ENCODE assay signal across 20 mouse cellular contexts in genomic region chr17:94654634-94655033, GRCm38 (mm10).
A peak's percentile ranks its signal among the peaks of the same experiment; 100 is the strongest.
DNase-seq lines count a peak whose midpoint lies in the region; ATAC-seq and TF ChIP-seq lines count a peak whose summit lies in the region.
"Had no signal": no experiment of that assay in that cellular context is flagged by ENCODE, and none has a peak within 500 bp of the region (broad histone marks: within the 10 kb centered on the region; RNA-seq: fewer than 3 reads in every experiment).

No protein-coding gene starts in this region.

- H3K9ac ChIP-seq in lung, embryonic 14.5 days = no peak overlapping the region
- H3K9ac ChIP-seq in lung, embryonic 16.5 days (ENCODE audit: low read length) = no peak overlapping the region
- no peak overlapping the region for H3K9ac ChIP-seq in lung, postnatal 0 days (replicated peaks; ENCODE audit: low read depth)

- no peaks in the 10 kb centered on the region for H3K27me3 ChIP-seq in lung, embryonic 14.5 days (ENCODE audit: insufficient read depth, low read length)
- no peaks in the 10 kb centered on the region for H3K27me3 ChIP-seq in lung, embryonic 16.5 days (ENCODE audit: control insufficient read depth, insufficient read depth, low read depth, low read length)
- no peaks in the 10 kb centered on the region for H3K27me3 ChIP-seq in lung, postnatal 0 days (replicated peaks; ENCODE audit: insufficient read depth, low read length)

- no peak for TF ChIP-seq EP300 in lung, postnatal 0 days (IDR thresholded peaks at IDR 0.05)

- no peak overlapping the region for H3K4me3 ChIP-seq in lung, embryonic 14.5 days (ENCODE audit: low read depth, low read length)
- H3K4me3 ChIP-seq in lung, embryonic 16.5 days (ENCODE audit: low read length) = no peak overlapping the region
- H3K4me3 ChIP-seq in lung, postnatal 0 days (ENCODE audit: low read depth, low read length) = no peak overlapping the region
- H3K4me3 ChIP-seq in lung, adult 2 months (replicated peaks; ENCODE audit: extremely low read depth, low read depth, low read length) = no peak overlapping the region

- no peak overlapping the region for H3K4me2 ChIP-seq in lung, embryonic 14.5 days
- no peak overlapping the region for H3K4me2 ChIP-seq in lung, embryonic 16.5 days (ENCODE audit: low read depth, low read length)
- no peak overlapping the region for H3K4me2 ChIP-seq in lung, postnatal 0 days (replicated peaks; ENCODE audit: low read depth, low read length)

- DNase-seq in lung, embryonic 14.5 days = no peak
- no peak for DNase-seq in lung, postnatal 36 days
- DNase-seq in lung, postnatal 25 days (ENCODE audit: low spot score) = no peak
- DNase-seq in lung, postnatal 0 days (ENCODE audit: low spot score) = no peak
- DNase-seq in lung, adult 2 months = no peak
- DNase-seq: adrenal gland, adult 2 months; adrenal gland, adult 8-10 months; adrenal gland, postnatal 10 days; adrenal gland, postnatal 14 days; adrenal gland, postnatal 25 days; adrenal gland, postnatal 36 days; B cell, adult 2 months; cerebellum, adult 11 months; cerebellum, adult 11-12 months; cerebellum, adult 18-20 months had no signal

- no peaks in the 10 kb centered on the region for H3K36me3 ChIP-seq in lung, embryonic 14.5 days (ENCODE audit: insufficient read depth)
- no peaks in the 10 kb centered on the region for H3K36me3 ChIP-seq in lung, embryonic 16.5 days (ENCODE audit: control insufficient read depth, insufficient read depth, low read length)
- H3K36me3 ChIP-seq in lung, postnatal 0 days (ENCODE audit: insufficient read depth, low read length) = no peaks in the 10 kb centered on the region
- H3K36me3 ChIP-seq: G1E had no signal

- TF ChIP-seq CTCF in lung, embryonic 14.5 days (IDR thresholded peaks at IDR 0.05; ENCODE audit: low read depth) = no peak
- no peak for TF ChIP-seq CTCF in lung, postnatal 0 days (IDR thresholded peaks at IDR 0.05)
- no peak for TF ChIP-seq CTCF in lung, adult 2 months (IDR thresholded peaks at IDR 0.05; ENCODE audit: insufficient read depth, low read length)

- 68% methylated on average over 5 of the region's 5 CpGs for WGBS in lung, embryonic 14.5 days
- 68% methylated on average over 5 of the region's 5 CpGs for WGBS in lung, embryonic 16.5 days
- 69% methylated on average over 5 of the region's 5 CpGs for WGBS in lung, postnatal 0 days
- 62% methylated on average over 5 of the region's 5 CpGs for WGBS in lung, adult 2 months

- H3K27ac ChIP-seq in lung, embryonic 14.5 days (ENCODE audit: low read depth) = no peak overlapping the region
- no peak overlapping the region for H3K27ac ChIP-seq in lung, embryonic 16.5 days (ENCODE audit: low read length)
- no peak overlapping the region for H3K27ac ChIP-seq in lung, postnatal 0 days (ENCODE audit: low read length)

- no peaks in the 10 kb centered on the region for H3K4me1 ChIP-seq in lung, embryonic 14.5 days (ENCODE audit: insufficient read depth)
- no peaks in the 10 kb centered on the region for H3K4me1 ChIP-seq in lung, embryonic 16.5 days (replicated peaks; ENCODE audit: control insufficient read depth, insufficient read depth, low read length)
- H3K4me1 ChIP-seq in lung, postnatal 0 days (ENCODE audit: insufficient read depth, low read depth, low read length) = no peaks in the 10 kb centered on the region
- H3K4me1 ChIP-seq in lung, adult 2 months (ENCODE audit: control insufficient read depth, insufficient read depth, low read length) = no peaks in the 10 kb centered on the region

- H3K9me3 ChIP-seq in lung, embryonic 14.5 days (ENCODE audit: low read depth, low read length) = no peaks in the 10 kb centered on the region
- H3K9me3 ChIP-seq in lung, embryonic 16.5 days (ENCODE audit: control insufficient read depth, low read length) = no peaks in the 10 kb centered on the region
- H3K9me3 ChIP-seq in lung, postnatal 0 days (ENCODE audit: low read length) = no peaks in the 10 kb centered on the region

- TF ChIP-seq POLR2A in lung, adult 2 months (IDR thresholded peaks at IDR 0.05; ENCODE audit: borderline replicate concordance, extremely low read depth, low read depth, low read length) = no peak

- ATAC-seq in lung, embryonic 14.5 days (ENCODE audit: insufficient read depth) = peak; percentile 58; the same call in 1 of the 2 replicates
- peak; percentile 64 for ATAC-seq in lung, embryonic 16.5 days (ENCODE audit: low read depth)
- ATAC-seq in lung, postnatal 0 days = peak; percentile 33; the same call in 1 of the 2 replicates
- ATAC-seq: activated CD4-positive, CD25-positive, alpha-beta regulatory T cell, adult 4 months; CD4-positive, CD25-positive, alpha-beta regulatory T cell, adult 4 months; Patski had no signal
